Mouse (Mus musculus): ENCODE data around the gene Malrd1.
"Not testable (repeated sequence)": the region's sequence is repeated elsewhere in the genome, so short reads cannot be mapped to it uniquely, and the experiment has no call there.

Gene Malrd1

DNA sequence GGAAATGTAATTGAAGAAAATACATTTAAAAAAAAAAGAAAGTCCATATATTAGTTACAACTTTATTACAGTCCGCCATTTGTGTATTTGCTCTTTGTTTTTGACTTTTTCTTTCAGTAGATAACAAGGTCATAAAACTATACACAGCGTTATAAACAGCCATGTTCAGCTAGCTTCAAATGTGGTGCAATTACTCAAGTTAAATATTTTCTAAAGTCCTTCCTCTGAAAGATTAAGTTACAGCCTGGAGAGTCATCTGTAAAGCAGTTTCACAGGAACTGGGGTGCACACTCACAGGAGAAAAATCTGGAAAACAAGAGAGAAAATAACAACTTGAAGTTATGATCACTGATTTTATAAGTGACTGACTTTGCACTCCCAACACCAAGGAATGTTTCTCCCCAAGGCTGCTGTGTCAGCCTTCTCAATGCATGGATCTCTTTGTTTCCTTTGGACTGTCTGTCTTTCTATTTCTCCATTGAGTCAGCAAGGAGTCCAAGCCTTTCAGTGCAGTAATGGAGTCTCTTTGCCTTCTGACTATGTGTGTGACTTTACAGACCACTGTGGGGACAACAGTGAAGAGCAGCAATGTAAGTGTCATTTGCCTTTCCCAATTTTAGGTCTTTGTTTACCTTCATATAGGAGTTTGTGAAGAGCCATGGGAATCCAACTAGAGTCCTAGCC, at the start of gene Malrd1:
Gene Malrd1, plus strand, starts transcription at position 239 of the 684 bp plus-strand sequence.
- no peak for DNase-seq (ENCODE audit: low read depth, low spot score)

DNA sequence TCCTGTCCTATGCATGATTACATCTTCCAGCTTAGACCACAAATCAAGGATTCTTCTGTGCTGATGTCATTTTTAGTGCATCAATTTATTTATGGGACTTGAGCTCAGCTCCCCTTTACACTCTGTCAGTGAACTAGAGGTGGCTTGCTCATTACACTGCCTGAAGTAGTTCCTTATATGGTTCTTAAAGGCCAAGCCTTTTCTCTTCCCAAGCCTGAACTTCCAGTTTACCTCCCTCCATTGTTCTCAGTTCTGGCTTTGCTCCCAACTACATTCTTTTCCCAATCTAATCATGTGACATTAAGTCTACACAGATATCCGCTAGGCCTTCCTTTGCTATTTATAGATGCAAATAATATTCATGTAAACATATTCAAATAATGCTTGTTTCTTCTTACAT, 12.4 kb downstream of the Malrd1 start:
- DNase-seq (ENCODE audit: low read depth, low spot score): no peak

DNA sequence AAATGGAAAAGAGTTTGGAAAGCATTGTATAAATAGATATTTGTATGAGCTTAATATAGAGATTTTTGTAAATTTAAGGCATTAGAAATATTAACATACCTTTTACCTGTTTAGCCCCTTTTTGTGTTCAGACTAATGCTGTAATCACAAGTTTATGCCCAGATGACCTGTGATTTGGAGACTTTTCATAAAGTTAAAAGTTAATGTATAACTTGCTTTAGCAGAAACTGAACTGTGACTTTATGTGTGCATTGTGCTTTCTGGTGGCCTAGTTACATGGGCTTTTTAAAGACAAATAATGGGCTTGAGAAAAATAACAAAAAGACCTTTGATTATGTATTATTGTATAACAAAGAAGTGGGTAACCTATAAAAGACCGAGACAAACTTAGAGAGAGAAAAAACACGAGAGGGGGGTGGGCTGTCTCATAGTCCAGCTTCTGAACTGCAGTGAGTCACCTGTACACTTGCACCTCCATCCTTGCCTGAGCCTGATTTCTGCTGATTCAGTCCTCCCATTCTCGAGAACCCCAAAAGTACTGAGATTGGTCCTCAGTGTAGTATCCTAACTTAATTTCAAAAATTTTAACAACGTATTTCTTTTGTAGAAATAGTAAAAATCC, 87.2 kb downstream of the Malrd1 start:
- DNase-seq (ENCODE audit: low read depth, low spot score): no peak

DNA sequence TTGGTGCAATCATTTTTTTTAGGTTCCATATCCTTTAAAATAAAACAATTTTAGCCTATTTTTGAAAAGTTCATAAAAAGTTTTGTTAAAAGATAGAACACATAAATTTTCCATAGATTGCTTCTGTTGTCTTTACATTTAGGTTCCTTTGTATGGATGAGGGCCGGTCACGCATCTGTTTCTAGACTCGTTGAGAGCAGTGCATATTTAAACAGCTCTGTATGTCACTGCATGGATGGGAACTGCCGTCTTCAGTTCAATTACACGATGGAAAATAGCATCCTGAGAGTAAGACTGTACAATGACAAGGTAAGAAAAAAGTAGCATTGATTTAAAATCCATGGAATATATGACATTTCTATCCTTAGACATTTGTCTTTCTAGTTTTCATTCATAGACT, 87.7 kb downstream of the Malrd1 start:
- no peak for DNase-seq (ENCODE audit: low read depth, low spot score)

DNA sequence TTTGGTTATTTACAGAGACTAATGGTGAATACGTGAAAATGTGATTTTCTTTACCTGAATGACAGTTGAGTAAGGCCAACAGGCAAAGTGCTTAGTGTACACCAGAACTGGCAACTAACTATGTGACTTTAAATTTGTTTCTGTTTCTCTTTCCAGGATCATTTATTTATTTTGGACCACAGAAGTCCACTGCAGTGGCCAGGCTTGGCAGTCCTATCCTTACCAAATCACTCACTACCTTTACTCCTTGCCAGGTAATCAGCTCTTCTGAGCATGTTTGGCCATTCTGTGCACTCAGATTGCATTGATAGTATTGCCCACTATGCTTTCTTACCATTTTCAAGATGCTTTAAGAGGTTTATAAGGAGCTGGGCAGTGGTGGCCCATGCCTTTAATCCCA, 109.5 kb downstream of the Malrd1 start:
- DNase-seq (ENCODE audit: low read depth, low spot score): no peak

DNA sequence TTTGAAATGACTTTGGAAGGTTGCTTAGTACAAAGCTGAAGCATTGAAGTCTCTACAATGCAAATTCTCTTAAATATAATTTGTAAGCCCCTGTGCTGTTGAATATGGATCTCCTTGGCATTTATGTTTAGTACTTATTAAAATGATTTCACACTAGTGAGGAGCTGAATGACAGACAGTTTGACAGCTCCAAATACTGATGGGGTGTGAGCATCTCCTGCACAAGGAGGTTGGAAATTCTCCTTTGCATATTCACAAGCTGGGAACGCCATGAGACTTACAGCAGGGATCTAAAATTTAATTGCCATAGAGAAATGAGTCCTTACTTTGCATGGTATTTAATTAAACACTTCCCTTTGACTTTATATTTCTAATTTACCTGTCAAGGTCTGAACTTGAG, 117.6 kb downstream of the Malrd1 start:
- no peak for DNase-seq (ENCODE audit: low read depth, low spot score)

DNA sequence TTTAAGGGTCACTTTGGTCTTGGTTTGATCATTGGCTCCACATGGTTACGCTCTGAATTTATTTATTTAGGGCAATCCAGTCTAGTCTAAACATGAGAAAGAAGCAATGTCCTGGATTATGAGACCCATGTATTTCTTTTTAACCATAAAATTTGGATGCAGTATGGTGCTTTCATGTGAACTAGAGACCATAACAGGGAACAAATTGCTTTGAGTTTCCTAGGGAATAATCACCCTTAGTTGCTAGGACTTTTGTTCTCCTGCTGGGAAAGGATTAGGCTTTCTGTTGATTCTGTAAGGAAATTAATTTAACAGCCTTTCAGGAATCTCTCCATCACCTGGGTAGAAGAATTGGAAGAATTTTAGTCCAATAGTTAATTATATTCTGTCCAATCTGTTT, 130.1 kb downstream of the Malrd1 start:
- DNase-seq (ENCODE audit: low read depth, low spot score): no peak

DNA sequence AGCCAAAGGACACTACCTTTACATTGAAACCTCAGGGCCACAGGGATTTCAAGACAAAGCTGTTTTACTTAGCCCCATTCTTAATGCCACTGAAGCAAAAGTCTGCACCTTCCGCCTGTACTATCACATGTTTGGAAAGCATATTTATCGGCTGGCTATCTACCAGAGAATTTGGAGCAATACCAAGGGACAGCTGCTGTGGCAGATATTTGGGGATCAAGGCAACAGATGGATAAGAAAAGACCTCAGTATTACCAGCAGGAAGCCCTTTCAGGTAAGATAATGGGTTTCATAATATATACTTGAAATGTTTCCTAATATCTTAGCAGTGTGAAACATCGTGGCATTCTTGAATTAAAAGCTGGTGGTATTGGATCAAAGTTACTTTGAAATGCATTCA, 176.7 kb downstream of the Malrd1 start:
- DNase-seq (ENCODE audit: low read depth, low spot score): no peak

DNA sequence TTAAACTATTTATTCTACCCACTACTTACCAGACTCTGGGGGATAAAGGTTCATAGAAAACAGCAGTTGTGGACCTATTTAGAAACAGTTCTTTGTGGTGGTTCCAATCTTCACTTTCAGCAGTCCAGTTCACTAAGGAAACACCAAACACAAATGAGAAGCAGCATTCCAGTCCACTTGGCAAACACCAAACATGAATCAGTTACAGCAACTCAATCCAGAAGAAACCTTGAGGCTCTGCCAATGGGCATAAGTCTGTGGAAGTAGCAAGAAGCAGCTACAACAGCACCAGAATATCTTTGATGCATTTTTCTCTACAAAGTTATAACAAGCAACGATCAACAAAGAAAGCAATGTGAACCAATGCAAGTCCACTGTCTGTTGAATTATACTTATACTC, 214.7 kb downstream of the Malrd1 start:
- no peak for DNase-seq (ENCODE audit: low read depth, low spot score)

DNA sequence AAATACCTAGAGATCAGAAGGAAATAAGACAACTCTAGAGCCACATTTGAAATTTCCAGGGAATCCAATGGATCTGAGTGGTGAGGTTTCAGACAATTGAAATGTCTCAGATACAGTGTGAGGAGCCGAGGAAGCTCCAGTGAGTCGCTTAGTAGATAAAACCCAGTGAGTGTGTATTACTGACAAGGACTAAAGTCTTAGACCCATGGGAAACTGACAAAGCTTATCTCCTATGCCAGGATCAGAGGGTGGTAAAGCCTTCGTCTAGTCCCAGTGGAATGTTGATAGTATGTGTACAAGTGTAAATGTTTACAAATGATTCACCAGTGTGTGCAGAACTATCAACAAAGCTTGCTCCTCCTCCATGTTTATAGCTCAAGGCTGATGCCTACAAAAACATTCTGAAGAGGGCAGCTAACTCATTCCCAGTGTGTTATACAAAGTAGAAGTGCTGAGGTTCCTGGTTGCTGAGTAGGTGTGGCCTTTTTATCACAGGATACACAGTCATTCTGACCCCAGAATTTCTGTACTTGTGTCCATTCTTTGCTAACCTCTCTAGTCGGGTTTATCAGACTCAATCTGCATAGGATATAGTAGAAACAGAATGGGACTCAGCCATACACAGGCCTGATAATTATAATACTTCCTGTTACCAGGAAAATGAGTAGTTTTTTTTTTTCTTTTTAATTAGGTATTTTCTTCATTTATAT, 218.9 kb downstream of the Malrd1 start:
- no peak for DNase-seq (ENCODE audit: low read depth, low spot score)

DNA sequence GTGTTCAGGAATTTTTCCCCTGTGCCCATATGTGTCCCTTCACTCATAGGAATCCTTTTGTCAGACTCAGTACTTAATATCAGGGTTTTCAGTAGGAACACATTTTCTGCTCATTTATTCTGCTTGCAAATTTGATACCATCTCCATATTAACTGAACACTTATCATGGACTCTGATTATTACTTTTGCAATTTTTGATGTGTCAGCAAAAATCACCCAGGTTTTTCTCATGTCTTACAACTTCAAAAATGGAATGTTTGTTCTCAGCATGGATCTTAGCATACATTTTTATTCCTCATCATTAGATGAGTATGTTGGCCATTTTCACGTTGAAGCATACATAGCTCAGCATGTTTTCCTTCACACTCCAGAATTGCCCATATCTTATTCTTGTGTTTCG, 258.5 kb downstream of the Malrd1 start:
- DNase-seq (ENCODE audit: low read depth, low spot score): no peak

DNA sequence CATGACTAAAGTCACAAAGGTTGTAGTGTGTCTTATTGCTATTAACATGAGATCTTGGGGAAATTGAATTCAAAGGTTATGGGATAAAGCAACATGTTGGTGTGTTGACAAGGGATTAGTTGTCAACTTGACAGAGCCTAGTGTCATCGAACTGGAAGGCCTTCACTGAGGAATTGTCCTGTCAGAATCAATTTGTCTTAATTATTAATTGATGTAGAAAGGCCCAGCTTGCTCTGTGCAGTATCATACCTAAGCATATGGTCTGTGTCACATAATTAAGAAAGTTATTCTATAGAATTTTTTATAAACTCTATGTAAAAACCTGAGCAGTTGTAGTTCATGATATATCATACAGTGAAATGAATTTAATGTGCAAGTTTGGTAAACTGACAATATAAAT, 289.4 kb downstream of the Malrd1 start:
- DNase-seq (ENCODE audit: low read depth, low spot score): no peak

DNA sequence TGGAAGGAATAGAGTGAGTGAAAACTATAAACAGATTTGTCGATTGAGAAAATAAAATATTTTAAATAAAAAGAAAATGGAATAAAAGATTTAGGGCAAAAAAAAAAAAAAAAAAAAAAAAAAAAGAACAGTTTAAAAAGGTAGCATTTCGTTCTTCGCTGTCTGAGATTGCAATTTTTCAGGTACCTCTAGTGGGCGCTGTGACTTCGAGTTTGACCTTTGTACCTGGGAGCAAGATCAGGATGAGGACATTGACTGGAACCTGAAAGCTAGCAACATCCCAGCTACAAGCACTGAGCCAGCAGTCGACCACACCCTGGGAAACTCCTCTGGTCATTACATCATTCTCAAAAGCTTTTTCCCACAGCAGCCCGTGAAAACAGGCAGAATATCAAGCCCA, 343.1 kb downstream of the Malrd1 start:
- no peak for DNase-seq (ENCODE audit: low read depth, low spot score)

DNA sequence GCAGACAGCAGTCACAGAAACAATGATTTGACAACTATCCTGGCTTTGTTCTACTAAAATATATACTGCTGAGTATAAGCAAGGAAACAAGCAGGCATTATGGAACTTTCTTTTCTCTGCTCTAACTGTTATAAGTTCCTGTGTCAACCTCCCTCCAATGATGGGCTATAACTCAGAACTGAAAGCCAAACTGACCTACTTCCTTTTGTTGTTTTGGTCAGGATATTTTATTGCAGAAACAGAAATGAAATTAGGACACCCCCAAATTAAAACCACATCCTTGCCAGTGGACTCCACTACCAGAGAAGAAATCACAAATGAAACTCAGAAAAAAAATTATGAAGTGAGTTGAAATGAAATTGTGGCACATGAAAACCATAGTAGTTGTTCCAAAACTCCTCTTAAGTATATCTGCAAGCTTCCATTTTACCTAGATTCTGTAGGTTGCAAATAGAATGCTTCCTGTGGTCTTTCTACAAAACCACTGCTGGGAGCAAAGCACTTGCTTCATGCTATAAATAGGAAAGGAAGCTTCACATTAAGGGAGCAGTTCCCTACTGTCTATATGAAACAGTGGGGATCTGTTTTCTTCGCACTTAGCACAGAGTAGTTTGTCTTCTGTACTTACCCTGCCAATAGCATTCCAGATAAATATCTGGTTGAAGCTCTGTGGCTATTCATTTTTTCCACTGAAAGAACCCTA, 367.3 kb downstream of the Malrd1 start:
- no peak for DNase-seq (ENCODE audit: low read depth, low spot score)

DNA sequence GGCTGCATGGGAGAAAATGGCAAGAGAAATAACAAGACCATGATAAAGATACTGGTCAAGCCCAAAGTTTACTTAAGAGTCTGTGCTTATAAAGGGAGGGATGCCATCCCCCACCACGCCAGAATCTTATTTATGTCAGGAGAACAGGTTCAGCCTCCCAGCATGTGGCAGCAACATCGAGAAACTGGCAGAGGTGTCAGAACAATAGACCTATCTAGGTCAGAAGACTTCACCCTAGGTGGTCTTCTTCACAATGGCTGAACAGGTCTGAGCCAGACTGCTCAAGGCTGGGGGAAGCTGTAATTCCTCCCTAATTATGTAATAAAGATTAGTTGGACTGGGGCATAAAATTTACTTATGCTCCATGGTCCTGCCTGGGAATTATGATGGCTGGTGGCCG, 399.2 kb downstream of the Malrd1 start:
- DNase-seq (ENCODE audit: low read depth, low spot score): no peak

DNA sequence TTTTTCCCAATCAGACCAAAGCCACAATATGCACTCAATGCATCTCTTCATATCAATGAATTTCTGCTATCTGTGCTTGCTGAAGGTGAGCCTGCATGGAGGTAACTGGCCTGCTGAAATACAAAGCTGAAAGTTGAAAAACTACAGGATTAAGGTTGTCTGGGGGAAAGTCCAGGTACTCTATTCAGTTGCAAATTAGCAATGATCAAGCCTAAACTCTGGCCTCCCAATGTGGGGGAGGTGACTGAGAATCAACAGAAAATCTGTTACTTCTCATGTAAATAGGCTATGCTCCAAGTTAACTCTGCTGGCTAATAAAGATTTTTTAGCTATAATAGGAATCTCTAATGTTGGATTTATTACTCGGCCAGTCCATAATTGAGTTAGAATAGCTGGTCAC, 399.8 kb downstream of the Malrd1 start:
- DNase-seq (ENCODE audit: low read depth, low spot score): no peak

DNA sequence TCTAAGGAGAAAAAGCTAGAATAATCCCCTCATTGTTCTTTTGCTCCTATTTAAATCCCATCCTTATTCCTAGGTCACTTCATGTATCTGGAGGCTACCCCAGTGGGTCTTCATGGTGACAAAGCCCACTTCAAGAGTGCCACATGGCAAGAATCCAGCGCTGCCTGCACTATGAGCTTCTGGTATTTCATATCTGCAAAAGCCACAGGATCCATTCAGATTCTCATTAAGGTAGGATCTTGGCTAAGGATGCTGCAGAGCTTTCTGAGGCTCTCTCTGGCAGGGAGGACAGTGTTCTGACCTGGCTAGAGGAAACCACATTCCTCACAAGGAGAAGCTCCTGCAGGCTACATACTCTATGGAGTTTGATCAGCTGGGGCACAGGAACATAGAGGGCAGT, 405.2 kb downstream of the Malrd1 start:
- DNase-seq (ENCODE audit: low read depth, low spot score): no peak

DNA sequence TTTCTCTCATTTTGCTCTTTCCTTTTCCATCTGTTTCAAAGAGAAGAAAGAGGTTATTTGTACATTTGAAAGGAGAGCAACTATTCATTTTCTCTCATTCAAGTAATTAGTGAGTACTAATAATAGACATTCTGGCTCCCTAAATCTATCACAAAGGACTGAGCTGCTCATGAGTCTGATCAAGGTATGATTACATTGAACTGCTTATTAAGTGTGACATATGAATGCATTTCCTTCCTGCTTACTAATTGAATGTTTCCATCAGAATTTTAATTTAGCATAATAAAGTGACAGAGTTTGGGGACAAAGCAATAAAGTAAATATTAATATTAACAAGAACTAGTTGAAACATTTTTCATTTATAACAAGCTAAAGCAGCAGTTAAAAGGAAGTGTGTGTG, 405.6 kb downstream of the Malrd1 start:
- DNase-seq (ENCODE audit: low read depth, low spot score): no peak

DNA sequence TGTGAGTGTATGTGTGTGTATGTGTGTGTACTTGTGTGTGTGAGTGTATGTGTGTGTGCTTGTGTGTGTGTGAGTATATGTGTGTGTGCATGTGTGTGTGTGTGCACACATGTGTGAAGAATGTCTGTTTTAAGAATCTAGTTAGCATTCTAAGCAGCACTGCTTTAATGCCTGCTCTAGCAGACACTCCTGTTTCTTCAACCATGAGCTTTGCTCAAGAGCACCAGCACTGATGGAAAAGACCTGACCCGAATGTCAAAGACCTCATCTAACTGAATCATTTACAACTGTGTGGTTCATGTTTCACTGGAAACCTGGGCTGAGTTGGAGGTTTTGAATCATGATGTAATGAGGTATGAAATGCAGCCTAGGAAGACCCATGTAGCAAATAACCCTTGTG, 406.1 kb downstream of the Malrd1 start:
- no peak for DNase-seq (ENCODE audit: low read depth, low spot score)

DNA sequence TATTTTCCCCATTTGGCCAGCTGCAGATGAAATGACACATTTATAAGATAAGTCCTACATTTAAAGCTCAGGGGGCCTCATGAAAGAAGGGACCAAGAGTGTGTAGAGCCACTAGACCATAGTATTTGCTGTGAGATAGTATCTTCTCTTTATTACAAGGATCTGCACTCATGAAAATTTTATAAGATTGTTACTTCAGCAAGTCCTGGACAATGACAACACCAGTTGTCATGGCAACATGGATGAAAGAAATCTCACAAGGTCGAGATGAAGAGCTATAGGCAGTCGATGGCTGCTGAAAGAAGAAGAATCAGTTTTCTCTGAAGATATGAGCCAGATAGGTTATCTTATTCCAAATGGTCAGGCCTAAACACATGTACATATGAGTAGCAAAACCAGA, 476.6 kb downstream of the Malrd1 start:
- no peak for DNase-seq (ENCODE audit: low read depth, low spot score)

DNA sequence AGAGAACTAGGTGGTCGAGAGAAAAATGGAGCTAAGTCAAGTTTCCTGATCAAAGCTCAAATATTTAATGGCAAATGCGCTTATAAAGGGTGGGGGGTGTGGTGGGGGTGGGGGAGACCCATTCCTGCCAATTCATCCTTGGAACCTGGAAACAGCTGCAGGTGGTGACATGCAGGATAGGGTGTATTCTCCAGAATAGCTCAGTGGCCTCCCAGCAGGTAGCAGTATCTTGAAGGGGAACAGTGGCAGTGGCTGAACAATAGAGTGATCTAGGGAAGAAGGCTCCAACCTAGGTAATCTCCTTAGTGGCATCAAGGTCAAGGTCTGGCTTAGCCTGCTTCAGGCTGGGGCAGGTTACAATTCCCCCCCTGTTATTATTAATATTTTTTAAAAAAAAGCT, 490.8 kb downstream of the Malrd1 start:
- not testable (repeated sequence) for DNase-seq (ENCODE audit: low read depth, low spot score)

DNA sequence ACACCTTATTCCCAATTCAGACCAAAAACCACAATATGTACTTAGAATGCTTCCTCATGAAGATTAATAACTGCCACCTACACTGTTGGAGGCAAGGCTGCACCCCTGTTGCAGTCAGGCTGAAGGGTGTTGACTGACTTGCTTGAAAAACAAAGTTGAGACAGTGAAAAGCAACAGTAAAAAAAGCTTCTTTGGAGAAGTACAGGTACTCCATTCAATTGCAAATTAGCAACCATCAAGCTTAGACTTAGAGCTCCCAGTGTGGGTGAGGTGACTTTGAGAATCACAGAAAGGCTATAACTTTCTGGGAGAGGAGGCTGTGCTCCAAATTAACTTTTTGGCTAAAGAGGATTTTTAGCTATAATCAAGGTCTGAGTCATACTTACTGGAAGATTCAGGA, 491.4 kb downstream of the Malrd1 start:
- not testable (repeated sequence) for DNase-seq (ENCODE audit: low read depth, low spot score)

DNA sequence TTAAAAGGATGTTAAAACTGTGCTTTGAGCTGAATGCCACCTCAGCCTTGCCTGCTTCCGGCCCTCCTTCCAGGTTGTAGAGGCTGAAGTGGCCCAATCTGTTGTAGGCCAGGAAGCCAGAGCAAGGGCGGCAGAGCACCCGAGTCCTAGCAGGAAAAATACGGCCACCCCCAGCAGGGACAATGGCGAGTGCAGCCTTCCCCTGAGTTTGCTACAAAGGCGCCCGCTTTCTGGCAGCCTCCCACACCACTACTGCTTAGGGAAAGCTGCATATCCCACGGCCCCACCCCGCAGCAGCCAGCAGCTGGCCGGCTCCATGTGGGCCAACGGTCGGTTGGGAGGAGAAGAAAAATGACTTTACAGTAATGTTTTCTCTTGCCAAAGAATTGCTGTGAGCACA, 503.5 kb downstream of the Malrd1 start:
- no peak for DNase-seq (ENCODE audit: low read depth, low spot score)

All from WW6 (cell line).